Mouse (Mus musculus) MN1 (cell line): ENCODE data around the gene Cdkl3.

Experiments
- DNase-seq: peaks from one replicate; pipeline ENCODE4 v3.0.0-alpha.2; 2016; ENCODE audit warnings: low spot score

Cdkl3 gene

DNA sequence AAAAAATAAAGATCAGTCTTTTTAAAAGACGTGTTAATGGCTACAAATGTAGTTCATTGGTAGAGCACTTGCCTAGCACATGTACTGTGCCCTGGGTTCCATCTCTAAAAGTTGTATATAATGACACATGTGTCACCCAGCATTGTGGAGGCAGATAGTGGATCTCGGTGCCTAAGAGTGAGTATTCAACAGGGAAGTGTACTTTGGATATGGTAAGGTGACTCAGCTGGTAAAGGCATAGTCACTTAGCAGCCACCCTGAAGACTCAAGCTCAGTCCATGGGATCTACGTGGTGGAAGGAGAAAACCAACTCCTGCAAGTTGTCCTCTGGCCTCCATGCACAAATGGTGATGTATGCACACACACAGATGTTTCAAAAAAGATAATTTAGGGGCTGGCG is 120.4 kb downstream of the Cdkl3 start:
- no peak for DNase-seq

DNA sequence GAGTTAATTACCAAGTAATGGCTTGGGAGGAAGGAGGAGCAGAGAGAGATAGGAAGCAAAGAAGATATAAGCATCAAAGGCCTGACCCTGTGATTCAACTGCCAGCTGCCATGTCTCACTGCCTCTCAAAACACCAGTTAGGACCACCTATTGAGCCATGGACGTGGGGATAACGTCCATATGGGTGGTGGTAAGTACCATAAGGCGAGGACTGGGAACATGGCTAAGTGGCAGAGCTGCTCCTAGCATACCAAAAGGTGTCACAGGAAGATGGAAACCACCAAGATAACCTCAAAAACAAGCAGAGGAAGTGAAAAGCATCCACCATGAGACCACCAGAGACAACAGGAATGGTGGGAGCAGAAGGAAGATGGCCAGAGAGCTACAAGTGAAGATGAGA is 123.1 kb downstream of the Cdkl3 start:
- DNase-seq, result no peak

- no peak for DNase-seq
Observed at GRCm38 (mm10) chr11:52127760-52128159, 123.7 kb downstream of the Cdkl3 start.

GRCm38 (mm10) chr11:52128316-52129061 is 124.5 kb downstream of the Cdkl3 start:
- DNase-seq, result no peak

DNA sequence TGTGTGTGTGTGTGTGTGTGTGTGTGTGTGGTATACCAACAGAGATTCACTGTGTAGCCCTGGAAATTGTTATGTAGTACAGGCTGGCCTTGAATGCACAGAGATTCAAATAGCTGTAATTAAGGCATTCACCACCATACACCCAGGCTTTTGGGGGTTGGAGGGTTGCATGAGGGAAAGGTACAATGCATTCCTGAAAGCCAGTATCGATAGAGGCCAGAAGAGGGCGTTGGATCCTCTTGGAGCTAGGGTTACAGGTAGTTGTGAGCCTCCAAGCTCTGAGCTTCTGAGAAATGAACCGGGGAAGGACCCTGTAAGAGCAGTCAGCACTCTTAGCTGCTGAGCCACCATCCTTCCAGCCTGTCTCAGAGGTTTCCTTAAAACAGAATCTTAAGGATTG is 125.2 kb downstream of the Cdkl3 start:
- no peak for DNase-seq

- DNase-seq, result no peak
Observed at GRCm38 (mm10) chr11:52129621-52130450, 125.8 kb downstream of the Cdkl3 start.

GRCm38 (mm10) chr11:52130451-52131068 is 126.5 kb downstream of the Cdkl3 start:
- no peak for DNase-seq
